Mouse (Mus musculus) midbrain, embryonic 11.5 days (tissue): Measurements from ENCODE around the gene Slc7a8. TPM values are rescaled to one million over a fixed set of nuclear protein-coding genes. Genes with fewer than 3 reads are reported as not detected.
"Not testable (repeated sequence)": the region's sequence is repeated elsewhere in the genome, so short reads cannot be mapped to it uniquely, and the experiment has no call there.

ENCODE experiments used
- ATAC-seq: fragments of 200-750 bp; cut with Nextera tagmentation; 2 replicates; pipeline ENCODE4 v1.8.0; 2017; ENCODE audit warnings: moderate TSS enrichment, moderate library complexity; ENCODE audit not compliant: low FRiP score
- DNase-seq: peaks from one replicate; pipeline ENCODE4 v3.0.0; 2015; ENCODE audit warnings: low spot score; ENCODE audit errors: missing footprints
- H3K27ac ChIP-seq: fragments of 300-500 bp; sonication (generic); 2 replicates; pipeline ENCODE4 v1.5.1; 2014; ENCODE audit warnings: low read depth, low read length
- H3K27me3 ChIP-seq: fragments of 300-500 bp; sonication (generic); 2 replicates; pipeline ENCODE4 v1.6.1; 2014; ENCODE audit warnings: mild to moderate bottlenecking, low read length, moderate library complexity, mixed read lengths; ENCODE audit not compliant: control insufficient read depth, insufficient read depth
- H3K36me3 ChIP-seq: fragments of 300-500 bp; sonication (generic); 2 replicates; pipeline ENCODE4 v1.6.1; 2014; ENCODE audit warnings: mild to moderate bottlenecking, low read length, moderate library complexity, mixed read lengths; ENCODE audit not compliant: control insufficient read depth, insufficient read depth
- H3K4me1 ChIP-seq: fragments of 300-500 bp; sonication (generic); 2 replicates; pipeline ENCODE4 v1.6.1; 2014; ENCODE audit warnings: low read length; ENCODE audit not compliant: control insufficient read depth, insufficient read depth
- H3K4me2 ChIP-seq: fragments of 300-500 bp; sonication (generic); 2 replicates; pipeline ENCODE4 v1.6.1; 2014; ENCODE audit warnings: mild to moderate bottlenecking, moderate library complexity
- H3K4me3 ChIP-seq: fragments of 300-500 bp; sonication (generic); 2 replicates; pipeline ENCODE4 v1.5.1; 2014; ENCODE audit warnings: low read depth, low read length
- H3K9ac ChIP-seq: fragments of 300-500 bp; sonication (generic); 2 replicates; pipeline ENCODE4 v1.6.1; 2014; ENCODE audit warnings: low read length
- H3K9me3 ChIP-seq: fragments of 300-500 bp; sonication (generic); 2 replicates; pipeline ENCODE4 v1.6.1; 2016; ENCODE audit warnings: low read length; ENCODE audit not compliant: control insufficient read depth
- WGBS: fragments of 180-500 bp; shearing (Covaris S2); extraction: QIAGEN DNeasy Blood & Tissue Kit; methylation state at CpG from one replicate; pipeline ENCODE4 v1.1.7; 2014; 5-methylcytosine and 5-hydroxymethylcytosine counted together
- polyA plus RNA-seq: library from polyadenylated mRNA; unstranded; fragments of >200 nt; fragmentation: Nextera tagmentation; extraction: Ambion mirVana; gene quantifications from 2 replicates; pipeline ENCODE4 v1.2.1, GENCODE M21; 2014

Slc7a8 gene
- polyA plus RNA-seq, 1 experiment from 2014 or later: 2.8 TPM

DNA sequence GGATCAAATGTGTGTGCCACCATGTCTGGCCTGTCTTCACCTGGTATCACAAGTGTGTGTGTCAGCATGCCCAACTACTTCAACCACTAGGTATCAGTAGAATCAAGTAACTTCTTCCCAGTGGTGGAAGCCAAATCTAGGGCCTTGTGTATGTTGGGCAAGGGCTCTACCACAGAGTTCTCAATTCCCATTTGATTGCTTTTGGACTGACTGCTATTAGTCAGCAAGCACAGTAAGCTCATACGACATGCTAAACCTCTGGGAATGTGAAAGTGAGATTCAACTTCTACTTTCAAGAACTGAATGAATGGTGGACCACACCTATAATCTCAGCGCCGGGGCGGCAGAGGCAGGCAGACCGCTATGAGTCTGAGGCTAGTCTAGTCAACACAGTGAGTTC lies 11.4 kb downstream of the Slc7a8 start:
- DNase-seq (no peak), ATAC-seq (no peak)
- Histone ChIP-seq H3K4me2 (no peak overlapping the region), H3K4me3 (no peak overlapping the region), H3K4me1 (no peaks in the 10 kb centered on the region), H3K27me3 (no peaks in the 10 kb centered on the region), H3K9me3 (no peaks in the 10 kb centered on the region), H3K9ac (no peak overlapping the region), H3K36me3 (no peaks in the 10 kb centered on the region), H3K27ac (no peak overlapping the region)
- 96% methylated on average over 5 of the region's 5 CpGs for whole genome bisulfite sequencing

DNA sequence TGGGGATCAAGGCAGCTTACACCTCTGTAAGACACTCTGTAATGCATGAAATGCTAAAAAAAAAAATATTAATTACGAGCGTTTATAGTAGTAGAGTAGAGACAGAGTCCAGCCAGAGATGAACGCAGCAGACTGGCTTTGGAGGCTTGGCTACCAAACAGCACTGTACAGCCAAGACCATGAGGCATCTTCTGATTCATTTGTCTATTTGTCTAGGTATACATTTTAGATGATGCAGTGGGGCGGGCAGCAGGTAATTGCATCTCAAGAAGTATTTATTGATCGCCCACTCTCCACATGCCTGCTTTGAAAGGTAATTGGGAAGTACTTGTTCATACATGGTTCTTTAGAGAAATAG lies 12.7 kb downstream of the Slc7a8 start:
- no peak overlapping the region for H3K4me3 ChIP-seq
- DNase-seq: no peak
- no peaks in the 10 kb centered on the region for H3K4me1 ChIP-seq
- WGBS: 91% methylated on average over 5 of the region's 5 CpGs
- no peak overlapping the region for H3K27ac ChIP-seq
- no peaks in the 10 kb centered on the region for H3K9me3 ChIP-seq
- no peaks in the 10 kb centered on the region for H3K27me3 ChIP-seq
- no peaks in the 10 kb centered on the region for H3K36me3 ChIP-seq
- no peak for ATAC-seq
- no peak overlapping the region for H3K9ac ChIP-seq
- no peak overlapping the region for H3K4me2 ChIP-seq

DNA sequence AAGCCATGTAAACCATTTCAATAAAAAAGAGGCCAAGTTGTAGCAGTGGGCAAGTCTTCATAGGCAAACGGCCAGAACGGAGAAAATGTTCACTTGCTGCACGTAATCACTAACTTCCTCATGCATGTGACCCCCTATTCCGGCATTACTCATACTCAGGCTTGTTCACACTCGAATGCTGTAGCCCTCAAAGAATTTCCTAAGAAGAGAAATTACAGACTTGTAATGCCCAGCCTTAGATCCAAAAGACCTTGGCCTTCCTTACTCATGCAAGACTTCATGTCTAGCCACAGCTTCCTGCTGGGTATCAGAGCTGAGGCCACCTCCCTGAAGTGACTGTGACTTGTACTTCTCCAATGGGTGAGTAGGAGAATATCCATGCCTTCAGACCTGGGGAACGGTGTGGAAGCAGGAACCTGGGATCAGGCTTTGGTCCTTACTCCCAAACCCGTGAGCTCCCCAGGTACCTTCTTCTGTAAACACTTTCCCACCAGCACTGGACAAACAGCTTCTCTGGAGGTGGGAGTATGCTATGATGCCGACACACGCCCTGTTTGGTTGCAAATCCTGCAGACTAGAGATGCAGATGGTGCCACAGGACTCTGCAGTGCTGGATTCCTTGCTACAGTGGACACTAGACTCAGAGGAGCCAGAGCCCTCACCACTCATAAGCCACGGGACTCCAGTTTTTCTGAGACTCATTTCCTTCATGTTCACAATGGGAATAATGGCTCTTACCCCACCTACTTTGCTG lies 13.3 kb downstream of the Slc7a8 start:
- no peak overlapping the region for H3K4me3 ChIP-seq
- no peaks in the 10 kb centered on the region for H3K4me1 ChIP-seq
- no peak overlapping the region for H3K4me2 ChIP-seq
- H3K36me3 ChIP-seq: no peaks in the 10 kb centered on the region
- DNase-seq (no peak), ATAC-seq (no peak)
- H3K27ac ChIP-seq: no peak overlapping the region
- no peaks in the 10 kb centered on the region for H3K9me3 ChIP-seq
- no peak overlapping the region for H3K9ac ChIP-seq
- 87% methylated on average over 10 of the region's 10 CpGs for WGBS
- no peaks in the 10 kb centered on the region for H3K27me3 ChIP-seq

DNA sequence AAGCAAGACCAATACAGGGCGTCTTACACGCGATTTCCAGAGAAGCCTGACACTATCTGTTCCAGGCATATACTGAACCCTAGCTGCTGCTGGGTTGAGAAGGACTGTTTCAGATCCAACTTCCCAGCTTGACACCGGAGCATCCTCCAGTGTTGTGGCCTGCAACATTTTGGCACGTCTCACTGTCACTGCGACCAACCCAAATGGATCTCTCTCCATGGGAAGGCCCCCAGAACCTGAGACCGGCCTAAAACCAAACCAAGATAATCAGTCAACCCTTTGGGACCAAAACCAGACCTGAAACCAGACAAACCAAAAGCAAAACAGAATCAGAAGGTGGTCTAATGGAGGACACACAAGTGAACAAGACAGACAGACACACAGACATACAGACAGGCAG lies 14.8 kb downstream of the Slc7a8 start:
- not testable (repeated sequence) for H3K9me3 ChIP-seq, H3K4me3 ChIP-seq, H3K9ac ChIP-seq, H3K27ac ChIP-seq, H3K4me2 ChIP-seq, H3K36me3 ChIP-seq, H3K4me1 ChIP-seq, ATAC-seq, DNase-seq, H3K27me3 ChIP-seq
- 93% methylated on average over 7 of the region's 7 CpGs for WGBS

DNA sequence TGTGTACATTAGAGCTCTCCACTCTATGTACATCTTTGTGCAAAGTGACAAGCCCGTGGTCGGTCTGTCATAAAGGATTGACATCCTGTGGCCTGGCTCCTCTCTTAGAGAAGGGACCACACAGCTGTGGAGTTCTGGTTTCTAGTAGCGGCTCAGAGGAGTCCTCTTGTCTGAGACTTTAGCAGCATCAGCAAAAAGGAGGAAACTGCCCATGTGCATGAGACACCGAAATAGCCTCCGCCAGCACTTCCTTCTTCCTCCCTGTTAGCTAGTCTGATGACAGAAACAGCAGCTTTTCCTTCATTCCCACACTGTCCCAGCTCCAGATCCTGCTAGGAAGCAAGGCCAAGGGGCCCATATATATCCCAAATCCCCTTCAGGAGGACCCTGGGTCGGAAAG lies 25.4 kb downstream of the Slc7a8 start:
- no peak for ATAC-seq
- no peaks in the 10 kb centered on the region for H3K9me3 ChIP-seq
- DNase-seq: no peak
- H3K4me2 ChIP-seq: no peak overlapping the region
- no peaks in the 10 kb centered on the region for H3K36me3 ChIP-seq
- H3K27me3 ChIP-seq: no peaks in the 10 kb centered on the region
- no peak overlapping the region for H3K27ac ChIP-seq
- 89% methylated on average over 6 of the region's 6 CpGs for WGBS
- peaks cover 5% of the 10 kb centered on the region for H3K4me1 ChIP-seq
- no peak overlapping the region for H3K4me3 ChIP-seq
- H3K9ac ChIP-seq: no peak overlapping the region

DNA sequence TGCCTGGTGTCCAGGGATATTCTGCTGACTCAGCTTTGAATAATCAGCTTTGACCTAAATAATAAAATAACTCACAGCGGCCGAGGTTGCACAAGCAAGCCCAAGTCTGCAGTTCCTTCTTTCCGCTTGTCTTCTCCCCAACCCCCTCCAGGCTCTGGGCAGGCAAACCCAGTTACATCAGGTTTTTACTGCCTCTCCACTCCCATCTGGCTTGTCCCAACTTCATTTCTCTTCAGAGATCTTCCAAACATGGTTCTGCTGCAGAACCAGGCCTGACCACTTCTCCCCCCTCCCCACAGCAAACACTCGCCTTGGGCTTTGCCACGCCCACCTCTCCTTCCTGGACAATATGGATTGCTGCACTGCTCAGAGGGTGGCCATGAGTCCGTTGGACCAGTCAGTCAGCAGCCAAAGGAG lies 27.1 kb downstream of the Slc7a8 start:
- WGBS: 40% methylated on average over 6 of the region's 6 CpGs
- Histone ChIP-seq H3K27me3 (no peaks in the 10 kb centered on the region), H3K27ac (peak overlapping the region; percentile 27; the same call in 1 of the 2 replicates), H3K36me3 (no peaks in the 10 kb centered on the region), H3K9me3 (no peaks in the 10 kb centered on the region), H3K4me1 (peaks cover 5% of the 10 kb centered on the region), H3K9ac (0 out of 2 replicates have a peak overlapping the region, but pooled peaks have one; percentile 4), H3K4me3 (no peak overlapping the region), H3K4me2 (no peak overlapping the region; the same call in 1 of the 2 replicates)
- DNase-seq (no peak), ATAC-seq (no peak)

DNA sequence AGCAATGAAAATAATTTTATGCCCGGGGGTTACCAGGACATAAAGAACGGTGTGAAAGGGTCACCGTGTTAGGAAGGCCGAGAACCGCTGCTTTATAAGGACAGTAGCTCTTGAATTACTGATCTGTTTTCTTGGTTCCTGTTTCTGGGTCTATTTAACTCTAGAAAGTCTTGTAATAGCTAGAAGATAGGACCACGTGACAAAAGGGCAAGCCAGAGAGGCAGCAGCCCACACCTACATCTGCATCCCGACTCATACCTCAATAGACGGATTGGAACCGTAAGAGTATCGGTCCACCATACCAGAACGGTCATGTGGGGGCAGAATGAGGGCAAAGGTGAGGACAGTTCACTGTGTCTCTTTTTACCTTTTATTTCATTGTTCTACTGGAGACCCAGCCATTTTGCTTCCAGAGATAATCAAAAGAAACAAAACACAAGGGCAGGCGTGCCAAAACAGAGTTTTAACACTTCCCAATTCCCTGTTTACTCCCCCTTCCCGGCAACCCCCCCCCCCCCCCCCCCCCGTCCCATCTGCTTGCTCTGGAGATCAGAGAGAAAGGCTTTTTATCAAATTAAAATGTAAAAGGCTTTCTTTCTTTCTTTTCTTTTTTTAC lies 27.7 kb downstream of the Slc7a8 start:
- Histone ChIP-seq H3K36me3 (no peaks in the 10 kb centered on the region), H3K4me3 (no peak overlapping the region), H3K9me3 (no peaks in the 10 kb centered on the region), H3K4me1 (peaks cover 5% of the 10 kb centered on the region), H3K9ac (no peak overlapping the region), H3K4me2 (no peak overlapping the region), H3K27ac (no peak overlapping the region), H3K27me3 (no peaks in the 10 kb centered on the region)
- DNase-seq (no peak), ATAC-seq (no peak)
- 78% methylated on average over 14 of the region's 14 CpGs for WGBS

DNA sequence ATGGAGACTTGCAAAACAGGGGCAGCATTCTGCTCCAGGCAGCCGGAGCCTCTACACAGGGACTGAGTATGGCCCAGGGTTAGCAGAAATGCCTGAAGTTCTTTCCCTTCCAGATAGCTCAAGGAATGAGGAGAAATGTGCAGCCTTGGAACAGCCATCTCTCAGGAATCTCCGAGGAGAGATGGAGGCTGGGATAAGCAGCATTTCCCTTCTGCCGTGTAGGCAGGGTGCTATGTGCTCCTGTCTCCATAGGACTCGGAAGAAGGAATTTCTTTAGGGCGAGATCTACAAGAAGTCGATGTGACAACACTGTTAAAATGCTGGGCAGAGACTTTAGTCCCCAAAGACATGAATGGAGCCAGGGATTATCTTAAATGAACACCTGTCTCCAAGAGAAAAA lies 28.8 kb downstream of the Slc7a8 start:
- ATAC-seq: no peak
- no peak overlapping the region for H3K4me3 ChIP-seq
- H3K9ac ChIP-seq: no peak overlapping the region
- H3K36me3 ChIP-seq: no peaks in the 10 kb centered on the region
- DNase-seq: no peak
- WGBS: 88% methylated on average over 6 of the region's 6 CpGs
- no peak overlapping the region for H3K27ac ChIP-seq
- H3K27me3 ChIP-seq: no peaks in the 10 kb centered on the region
- H3K9me3 ChIP-seq: no peaks in the 10 kb centered on the region
- H3K4me1 ChIP-seq: peaks cover 5% of the 10 kb centered on the region
- H3K4me2 ChIP-seq: no peak overlapping the region

DNA sequence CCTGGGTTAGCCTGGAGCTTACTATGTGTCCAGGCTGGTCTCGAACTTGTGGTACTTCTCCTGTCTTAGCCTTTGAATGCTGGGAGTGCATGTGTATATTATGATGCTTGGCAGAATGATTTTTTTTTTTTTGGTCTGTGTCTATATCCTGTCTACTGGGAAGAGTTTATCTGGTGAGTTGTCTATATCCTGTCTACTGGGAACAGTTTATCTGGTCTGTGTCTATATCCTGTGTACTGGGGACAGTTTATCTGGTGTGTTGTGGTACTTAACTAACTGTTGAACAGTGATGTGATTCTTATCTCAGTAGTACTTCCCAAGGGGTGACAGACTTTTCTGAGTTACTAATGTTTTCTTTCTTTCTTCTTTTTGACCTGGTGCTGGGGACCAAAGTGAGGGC lies 30.0 kb downstream of the Slc7a8 start:
- DNase-seq (no peak), ATAC-seq (no peak)
- Histone ChIP-seq H3K27me3 (no peaks in the 10 kb centered on the region), H3K4me2 (no peak overlapping the region), H3K4me3 (no peak overlapping the region), H3K9me3 (no peaks in the 10 kb centered on the region), H3K36me3 (no peaks in the 10 kb centered on the region), H3K27ac (no peak overlapping the region), H3K4me1 (peaks cover 5% of the 10 kb centered on the region), H3K9ac (no peak overlapping the region)
- whole genome bisulfite sequencing: 80% methylated on average over 1 of the region's 1 CpGs
